21 mouse cellular contexts compared by ENCODE assay signal in the genomic region with DNA sequence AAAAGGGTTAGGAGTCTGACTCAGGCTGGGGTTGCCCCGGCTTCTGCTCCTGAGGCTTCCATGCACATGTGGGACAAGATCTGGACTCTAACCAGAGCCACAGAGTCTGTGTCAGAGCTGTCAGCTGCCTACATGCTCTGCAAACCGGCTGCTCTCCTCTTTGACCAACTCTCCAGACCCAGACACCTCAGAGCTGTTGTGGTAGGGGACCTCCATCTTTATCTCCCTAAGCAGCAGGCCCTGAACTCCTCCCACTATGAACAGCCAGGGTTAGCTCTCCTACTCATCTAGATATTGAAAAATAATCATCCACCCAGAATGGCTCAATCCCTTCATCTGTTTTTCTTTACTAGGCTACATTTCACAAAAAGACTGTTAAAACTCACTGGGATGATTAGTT. TPM values are rescaled to one million over a fixed set of nuclear protein-coding genes. Genes with fewer than 3 reads are reported as not detected.
"Had no signal": no experiment of that assay in that cellular context is flagged by ENCODE, and none has a peak within 500 bp of the region (broad histone marks: within the 10 kb centered on the region; RNA-seq: fewer than 3 reads in every experiment).

No protein-coding gene starts in this region.

- H3K4me3 ChIP-seq: lung, embryonic 15.5 days; megakaryocyte, embryonic 14.5 days; midbrain, embryonic 10.5 days; midbrain, embryonic 12.5 days; myocyte; neural tube, embryonic 13.5 days; neural tube, embryonic 15.5 days; stomach, embryonic 15.5 days had no signal

- DNase-seq: lung, adult 2 months; lung, postnatal 14 days; lung, postnatal 36 days; midbrain, embryonic 14.5 days; retina, postnatal 1 day; right cerebral cortex, adult 18-20 months; thymus, adult 2 months; thymus, postnatal 25 days; thymus, postnatal 4 days had no signal

- ATAC-seq: lung, postnatal 0 days; midbrain, embryonic 16.5 days had no signal

- H3K9ac ChIP-seq: lung, embryonic 15.5 days; midbrain, embryonic 12.5 days; neural tube, embryonic 13.5 days; neural tube, embryonic 15.5 days; stomach, embryonic 15.5 days had no signal

- H3K9me3 ChIP-seq: lung, embryonic 15.5 days; megakaryocyte, embryonic 14.5 days; midbrain, embryonic 10.5 days; midbrain, embryonic 12.5 days; neural tube, embryonic 13.5 days; neural tube, embryonic 15.5 days; stomach, embryonic 15.5 days had no signal

- H3K4me1 ChIP-seq: lung, embryonic 15.5 days; megakaryocyte, embryonic 14.5 days; midbrain, embryonic 10.5 days; midbrain, embryonic 12.5 days; neural tube, embryonic 13.5 days; neural tube, embryonic 15.5 days; stomach, embryonic 15.5 days had no signal

- H3K27ac ChIP-seq: lung, embryonic 15.5 days; macrophage; midbrain, embryonic 10.5 days; midbrain, embryonic 12.5 days; neural tube, embryonic 13.5 days; neural tube, embryonic 15.5 days; stomach, embryonic 15.5 days; stomach, postnatal 0 days had no signal

- H3K27me3 ChIP-seq: lung, embryonic 15.5 days; megakaryocyte, embryonic 14.5 days; midbrain, embryonic 12.5 days; neural tube, embryonic 13.5 days; neural tube, embryonic 15.5 days; stomach, embryonic 15.5 days had no signal

- H3K4me2 ChIP-seq: lung, embryonic 15.5 days; midbrain, embryonic 12.5 days; neural tube, embryonic 13.5 days; neural tube, embryonic 15.5 days; stomach, embryonic 15.5 days had no signal

- H3K36me3 ChIP-seq: lung, embryonic 15.5 days; midbrain, embryonic 10.5 days; midbrain, embryonic 12.5 days; neural tube, embryonic 13.5 days; neural tube, embryonic 15.5 days; stomach, embryonic 15.5 days had no signal

RNA-seq across cellular contexts. Expression of a gene that starts 34.9 kb away (rescaled TPM):
- polyA plus RNA-seq: midbrain, embryonic 14.5 days; midbrain, embryonic 16.5 days; myocyte had no signal
